Mouse (Mus musculus) hindbrain, embryonic 10.5 days (tissue): ENCODE measurements at regions not wholly inside any gene's neighbourhood (a gene's known extent, or its start where the extent isn't known, plus 50 kb on each side); places are given as distances from the start of the nearest gene placed in this dataset.

ENCODE experiments used
- DNase-seq: peaks from one replicate; pipeline ENCODE4 v3.0.0-alpha.2; 2017; ENCODE audit warnings: low spot score
- H3K27ac ChIP-seq: fragments of 300-500 bp; sonication (generic); 2 replicates; pipeline ENCODE4 v1.5.1; 2016; ENCODE audit warnings: mild to moderate bottlenecking, moderate library complexity
- H3K27me3 ChIP-seq: fragments of 300-500 bp; sonication (generic); 2 replicates; pipeline ENCODE4 v1.6.1; 2016; ENCODE audit warnings: mild to moderate bottlenecking; ENCODE audit not compliant: poor library complexity, insufficient read depth, severe bottlenecking
- H3K36me3 ChIP-seq: fragments of 300-500 bp; sonication (generic); 2 replicates; pipeline ENCODE4 v1.6.1; 2016; ENCODE audit warnings: mild to moderate bottlenecking, moderate library complexity
- H3K4me1 ChIP-seq: fragments of 300-500 bp; sonication (generic); replicated peaks from 2 replicates; pipeline ENCODE4 v1.6.1; 2016; ENCODE audit warnings: mild to moderate bottlenecking
- H3K4me3 ChIP-seq: fragments of 300-500 bp; sonication (generic); 2 replicates; pipeline ENCODE4 v1.5.1; 2016; ENCODE audit warnings: mild to moderate bottlenecking, moderate library complexity
- H3K9me3 ChIP-seq: fragments of 300-500 bp; sonication (generic); 2 replicates; pipeline ENCODE4 v1.6.1; 2016; ENCODE audit warnings: mild to moderate bottlenecking, moderate library complexity
- WGBS: fragments of 180-500 bp; shearing (Covaris S2); methylation state at CpG from one replicate; pipeline ENCODE4 v1.1.7; 2016; 5-methylcytosine and 5-hydroxymethylcytosine counted together

- DNase-seq: no peak
- 66% methylated on average over 3 of the region's 3 CpGs for WGBS
- H3K4me1 ChIP-seq: no peaks in the 10 kb centered on the region
- no peak overlapping the region for H3K27ac ChIP-seq
- H3K4me3 ChIP-seq: no peak overlapping the region
- no peaks in the 10 kb centered on the region for H3K27me3 ChIP-seq
- H3K9me3 ChIP-seq: no peaks in the 10 kb centered on the region
- H3K36me3 ChIP-seq: no peaks in the 10 kb centered on the region
Measured at GRCm38 (mm10) chr16:78057549-78057948, 243.7 kb upstream of the Cxadr start.

- 54% methylated on average over 7 of the region's 7 CpGs for whole genome bisulfite sequencing
- H3K36me3 ChIP-seq: no peaks in the 10 kb centered on the region
- no peaks in the 10 kb centered on the region for H3K4me1 ChIP-seq
- H3K9me3 ChIP-seq: no peaks in the 10 kb centered on the region
- no peak for DNase-seq
- H3K27ac ChIP-seq: no peak overlapping the region
- no peaks in the 10 kb centered on the region for H3K27me3 ChIP-seq
- no peak overlapping the region for H3K4me3 ChIP-seq
Measured at GRCm38 (mm10) chr16:78052133-78052532, 249.2 kb upstream of the Cxadr start.

DNA sequence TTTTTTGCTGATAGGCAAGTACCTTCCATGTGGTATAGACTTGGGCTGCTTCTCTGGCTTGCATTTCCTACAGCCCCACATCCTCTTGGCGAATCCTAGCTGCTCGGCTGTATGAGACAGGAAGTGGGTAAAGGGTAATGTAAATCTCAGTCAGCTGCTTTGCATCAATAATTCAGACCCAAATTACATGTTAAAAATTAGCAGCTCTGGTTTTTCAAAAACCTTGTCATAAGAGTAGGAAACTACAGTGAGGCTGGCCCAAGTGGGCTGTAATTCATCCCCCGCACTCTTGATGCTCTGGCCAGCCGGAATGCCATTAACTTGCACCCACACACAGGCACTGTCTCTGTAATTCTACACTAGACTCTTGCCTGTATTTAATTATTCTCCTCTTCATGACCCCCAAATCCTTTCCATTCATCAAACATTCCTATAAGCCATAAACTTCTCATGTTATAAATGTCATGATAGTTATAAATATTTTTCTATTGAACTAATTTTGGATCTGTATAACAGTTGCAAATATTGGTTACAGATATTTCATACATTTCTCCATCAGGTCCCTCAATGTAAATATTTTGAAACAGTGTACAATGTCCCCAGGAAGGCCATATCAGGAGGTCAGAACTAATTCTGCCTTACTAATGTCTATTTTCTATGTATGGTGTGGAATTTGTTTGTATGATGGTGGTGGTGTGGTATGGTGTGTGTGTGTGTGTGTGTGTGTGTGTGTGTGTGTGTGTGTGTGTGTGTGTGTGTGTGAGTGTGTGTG is 261.0 kb upstream of the Cxadr start:
- H3K4me3 ChIP-seq: no peak overlapping the region
- no peak overlapping the region for H3K27ac ChIP-seq
- DNase-seq: no peak
- no peaks in the 10 kb centered on the region for H3K27me3 ChIP-seq
- H3K36me3 ChIP-seq: no peaks in the 10 kb centered on the region
- no peaks in the 10 kb centered on the region for H3K4me1 ChIP-seq
- no peaks in the 10 kb centered on the region for H3K9me3 ChIP-seq
- 90% methylated on average over 4 of the region's 4 CpGs for WGBS

GRCm38 (mm10) chr16:78019605-78020285 is 281.5 kb upstream of the Cxadr start:
- Histone ChIP-seq H3K4me3 (no peak overlapping the region), H3K27me3 (no peaks in the 10 kb centered on the region), H3K4me1 (no peaks in the 10 kb centered on the region), H3K27ac (no peak overlapping the region), H3K36me3 (no peaks in the 10 kb centered on the region), H3K9me3 (no peaks in the 10 kb centered on the region)
- no peak for DNase-seq
- 74% methylated on average over 8 of the region's 8 CpGs for WGBS

GRCm38 (mm10) chr16:78015401-78015800 is 285.9 kb upstream of the Cxadr start:
- no peak overlapping the region for H3K4me3 ChIP-seq
- H3K4me1 ChIP-seq: no peaks in the 10 kb centered on the region
- WGBS: 67% methylated on average over 2 of the region's 2 CpGs
- H3K9me3 ChIP-seq: no peaks in the 10 kb centered on the region
- no peaks in the 10 kb centered on the region for H3K36me3 ChIP-seq
- no peak for DNase-seq
- no peaks in the 10 kb centered on the region for H3K27me3 ChIP-seq
- H3K27ac ChIP-seq: no peak overlapping the region

GRCm38 (mm10) chr16:78013049-78013819 is 288.1 kb upstream of the Cxadr start:
- no peaks in the 10 kb centered on the region for H3K27me3 ChIP-seq
- no peaks in the 10 kb centered on the region for H3K9me3 ChIP-seq
- 88% methylated on average over 5 of the region's 5 CpGs for WGBS
- no peak overlapping the region for H3K4me3 ChIP-seq
- H3K4me1 ChIP-seq: no peaks in the 10 kb centered on the region
- H3K36me3 ChIP-seq: no peaks in the 10 kb centered on the region
- no peak overlapping the region for H3K27ac ChIP-seq
- DNase-seq: no peak

GRCm38 (mm10) chr16:78004016-78004415 is 297.3 kb upstream of the Cxadr start:
- Histone ChIP-seq H3K27me3 (no peaks in the 10 kb centered on the region), H3K4me3 (no peak overlapping the region), H3K9me3 (no peaks in the 10 kb centered on the region), H3K27ac (no peak overlapping the region), H3K36me3 (no peaks in the 10 kb centered on the region), H3K4me1 (no peaks in the 10 kb centered on the region)
- DNase-seq: no peak
- 82% methylated on average over 5 of the region's 5 CpGs for WGBS

- DNase-seq: no peak
- 86% methylated on average over 4 of the region's 4 CpGs for WGBS
Measured at GRCm38 (mm10) chr16:77992986-77993385, 308.3 kb upstream of the Cxadr start.

GRCm38 (mm10) chr16:77989791-77990325 is 311.4 kb upstream of the Cxadr start:
- Histone ChIP-seq H3K27me3 (no peaks in the 10 kb centered on the region), H3K36me3 (no peaks in the 10 kb centered on the region), H3K4me1 (no peaks in the 10 kb centered on the region; the same call in 1 of the 2 replicates), H3K9me3 (peaks cover 4% of the 10 kb centered on the region; the same call in 1 of the 2 replicates), H3K4me3 (no peak overlapping the region), H3K27ac (no peak overlapping the region)
- 91% methylated on average over 4 of the region's 4 CpGs for WGBS
- DNase-seq: no peak

More at GRCm38 (mm10) chr16:77992986-77993385, 308.3 kb upstream of the Cxadr start:
- Histone ChIP-seq H3K27ac (no peak overlapping the region), H3K27me3 (no peaks in the 10 kb centered on the region), H3K4me3 (no peak overlapping the region), H3K9me3 (peaks cover 4% of the 10 kb centered on the region; the same call in 1 of the 2 replicates), H3K4me1 (no peaks in the 10 kb centered on the region), H3K36me3 (no peaks in the 10 kb centered on the region)

DNA sequence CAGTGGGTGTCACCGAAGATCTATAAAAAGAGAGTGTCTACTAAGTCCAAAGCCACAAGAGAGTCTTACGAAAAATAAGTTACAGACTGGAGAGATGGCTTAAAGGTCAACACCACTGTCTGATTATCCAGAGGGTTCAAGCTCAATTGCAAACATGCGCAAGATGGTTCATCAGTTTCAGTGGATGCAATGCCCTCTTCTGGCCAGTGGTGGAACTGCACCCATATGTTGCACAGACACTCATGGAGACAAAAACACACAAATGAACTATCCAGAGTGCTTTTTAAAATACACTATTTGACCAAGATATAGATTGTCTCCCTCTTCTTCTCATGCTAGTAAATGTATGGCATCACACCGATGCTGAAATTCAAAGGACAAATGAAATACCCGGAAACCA is 312.1 kb upstream of the Cxadr start:
- DNase-seq: no peak
- Histone ChIP-seq H3K27me3 (no peaks in the 10 kb centered on the region), H3K36me3 (no peaks in the 10 kb centered on the region), H3K4me1 (no peaks in the 10 kb centered on the region; the same call in 1 of the 2 replicates), H3K4me3 (no peak overlapping the region), H3K9me3 (peaks cover 4% of the 10 kb centered on the region; the same call in 1 of the 2 replicates), H3K27ac (no peak overlapping the region)
- 93% methylated on average over 5 of the region's 5 CpGs for WGBS

DNA sequence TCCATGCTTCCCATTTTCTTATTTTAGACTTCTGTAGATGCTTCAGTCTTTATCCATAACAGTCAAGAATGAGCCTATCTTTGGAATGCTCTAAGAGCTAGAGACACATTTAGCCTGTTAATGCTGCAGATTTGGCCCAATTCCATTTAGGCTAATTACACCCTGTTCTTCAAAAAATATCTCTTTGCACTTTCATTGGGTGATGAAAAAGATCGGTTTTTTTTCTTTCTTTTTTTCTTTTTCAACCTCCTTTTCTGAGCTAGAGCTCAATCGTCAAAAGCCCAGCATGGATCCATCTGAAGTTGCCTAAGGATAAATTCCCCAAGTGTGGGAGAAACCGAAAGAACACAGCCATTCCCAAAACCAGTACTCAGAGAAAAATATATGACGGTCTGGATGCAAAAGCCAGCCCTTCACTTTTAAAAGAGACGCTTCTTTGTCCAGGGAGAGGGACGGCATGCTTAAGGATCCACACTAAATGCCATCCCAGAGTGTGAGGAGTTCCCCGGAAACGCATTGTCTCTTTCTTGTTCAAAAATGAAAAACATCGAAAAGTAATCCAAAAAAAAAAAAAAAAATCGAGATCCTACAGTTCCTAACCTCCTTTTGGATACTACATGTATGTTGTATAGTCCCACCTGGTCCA is 314.3 kb upstream of the Cxadr start:
- Histone ChIP-seq H3K9me3 (peaks cover 4% of the 10 kb centered on the region; the same call in 1 of the 2 replicates), H3K4me3 (no peak overlapping the region), H3K4me1 (no peaks in the 10 kb centered on the region; the same call in 1 of the 2 replicates), H3K27ac (no peak overlapping the region), H3K36me3 (no peaks in the 10 kb centered on the region), H3K27me3 (no peaks in the 10 kb centered on the region)
- no peak for DNase-seq
- WGBS: 58% methylated on average over 10 of the region's 10 CpGs

- H3K4me3 ChIP-seq: no peak overlapping the region
- DNase-seq: no peak
- H3K27me3 ChIP-seq: no peaks in the 10 kb centered on the region
- 93% methylated on average over 1 of the region's 1 CpGs for WGBS
- H3K4me1 ChIP-seq: no peaks in the 10 kb centered on the region
- no peaks in the 10 kb centered on the region for H3K36me3 ChIP-seq
- no peak overlapping the region for H3K27ac ChIP-seq
- H3K9me3 ChIP-seq: no peaks in the 10 kb centered on the region
Measured at GRCm38 (mm10) chr16:77948785-77949184, 346.9 kb upstream of the Gm11146 start.
